Mouse (Mus musculus) forebrain, embryonic 15.5 days (tissue): ENCODE measurements around the gene Bcl3. TPM values are rescaled to one million over a fixed set of nuclear protein-coding genes. Genes with fewer than 3 reads are reported as not detected.

Experiments used
- ATAC-seq: fragments of 200-750 bp; cut with Nextera tagmentation; replicated peaks from 2 replicates; pipeline ENCODE4 v1.8.0; 2017; ENCODE audit warnings: mild to moderate bottlenecking, moderate TSS enrichment, moderate library complexity
- H3K27ac ChIP-seq: fragments of 300-500 bp; sonication (generic); replicated peaks from 2 replicates; pipeline ENCODE4 v1.5.1; 2015; ENCODE audit warnings: mild to moderate bottlenecking, inconsistent platforms
- H3K27me3 ChIP-seq: fragments of 300-500 bp; sonication (generic); 2 replicates; pipeline ENCODE4 v1.6.1; 2015; ENCODE audit warnings: inconsistent platforms
- H3K36me3 ChIP-seq: fragments of 300-500 bp; sonication (generic); 2 replicates; pipeline ENCODE4 v1.6.1; 2015; ENCODE audit warnings: mild to moderate bottlenecking, inconsistent platforms
- H3K4me1 ChIP-seq: fragments of 300-500 bp; sonication (generic); 2 replicates; pipeline ENCODE4 v1.6.1; 2015; ENCODE audit warnings: inconsistent platforms
- H3K4me2 ChIP-seq: fragments of 300-500 bp; sonication (generic); replicated peaks from 2 replicates; pipeline ENCODE4 v1.6.1; 2015; ENCODE audit warnings: mild to moderate bottlenecking, inconsistent platforms
- H3K4me3 ChIP-seq: fragments of 300-500 bp; sonication (generic); 2 replicates; pipeline ENCODE4 v1.5.1; 2015; ENCODE audit warnings: mild to moderate bottlenecking, inconsistent platforms
- H3K9ac ChIP-seq: fragments of 300-500 bp; sonication (generic); replicated peaks from 2 replicates; pipeline ENCODE4 v1.6.1; 2015; ENCODE audit warnings: mild to moderate bottlenecking, inconsistent platforms
- H3K9me3 ChIP-seq: fragments of 300-500 bp; sonication (generic); 2 replicates; pipeline ENCODE4 v1.6.1; 2016; ENCODE audit warnings: inconsistent platforms
- WGBS: fragments of 180-500 bp; shearing (Covaris S2); methylation state at CpG from one replicate; pipeline ENCODE4 v1.1.7; 2015; ENCODE audit warnings: mixed read lengths; 5-methylcytosine and 5-hydroxymethylcytosine counted together
- polyA plus RNA-seq: library from polyadenylated mRNA; unstranded; fragments of >200 nt; fragmentation: Nextera tagmentation; extraction: Ambion mirVana; gene quantifications from 2 replicates; pipeline ENCODE4 v1.2.1, GENCODE M21; 2015

Bcl3 gene
- polyA plus RNA-seq, 1 experiment from 2014 or later = 1.3 TPM

DNA sequence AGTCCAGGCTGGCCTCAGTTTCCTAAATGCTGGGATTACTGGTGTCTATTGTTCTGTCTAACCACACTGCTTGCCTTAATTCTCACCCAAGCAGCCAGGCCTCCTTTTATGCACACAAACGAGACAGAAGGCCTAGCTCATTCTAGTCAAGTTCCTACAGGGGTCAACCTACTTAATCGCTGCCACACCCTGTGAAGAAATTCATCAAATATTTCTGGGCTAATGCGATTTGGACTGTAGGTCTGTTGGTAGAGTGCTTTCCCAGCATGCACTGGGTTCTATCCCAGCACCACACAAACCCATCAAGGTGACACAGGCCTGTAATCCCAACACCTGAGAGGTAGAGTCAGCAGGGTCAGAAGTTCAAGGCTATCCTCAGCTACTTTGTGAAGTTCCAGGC is 7.1 kb upstream of the Bcl3 start:
- no peak overlapping the region for H3K4me3 ChIP-seq
- ATAC-seq = no peak
- no peak overlapping the region for H3K27ac ChIP-seq
- H3K27me3 ChIP-seq = peaks cover 6% of the 10 kb centered on the region; the same call in 1 of the 2 replicates
- no peak overlapping the region for H3K9ac ChIP-seq
- H3K4me1 ChIP-seq = no peaks in the 10 kb centered on the region
- H3K36me3 ChIP-seq = no peaks in the 10 kb centered on the region
- H3K4me2 ChIP-seq = no peak overlapping the region
- H3K9me3 ChIP-seq = no peaks in the 10 kb centered on the region
- 86% methylated on average over 3 of the region's 3 CpGs for WGBS

DNA sequence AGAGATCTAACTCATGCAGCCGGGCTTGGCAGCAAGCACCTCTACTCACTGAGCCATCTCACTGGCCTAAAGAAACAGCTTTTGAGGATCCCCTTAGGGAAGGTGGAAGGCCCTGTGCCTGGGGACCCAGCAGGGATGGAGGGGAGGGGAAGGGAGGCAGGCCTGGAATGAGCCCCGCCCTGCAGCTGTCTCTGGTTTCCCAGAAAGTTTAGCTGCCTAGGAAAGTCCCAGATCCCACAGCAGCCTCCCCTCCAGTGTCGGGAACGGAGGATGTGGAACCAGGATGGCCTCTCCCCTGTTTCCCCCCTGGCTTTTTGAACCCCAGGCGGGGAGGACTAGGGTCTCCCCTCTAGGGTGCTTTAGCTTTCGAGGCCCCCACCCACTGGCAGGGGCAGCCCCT is 4.2 kb upstream of the Bcl3 start:
- no peak for ATAC-seq
- no peak overlapping the region for H3K4me2 ChIP-seq
- H3K27ac ChIP-seq = no peak overlapping the region
- H3K9me3 ChIP-seq = no peaks in the 10 kb centered on the region
- peaks cover 34% of the 10 kb centered on the region for H3K27me3 ChIP-seq
- 60% methylated on average over 6 of the region's 6 CpGs for WGBS
- no peak overlapping the region for H3K9ac ChIP-seq
- no peaks in the 10 kb centered on the region for H3K36me3 ChIP-seq
- no peak overlapping the region for H3K4me3 ChIP-seq
- peaks cover 5% of the 10 kb centered on the region for H3K4me1 ChIP-seq

DNA sequence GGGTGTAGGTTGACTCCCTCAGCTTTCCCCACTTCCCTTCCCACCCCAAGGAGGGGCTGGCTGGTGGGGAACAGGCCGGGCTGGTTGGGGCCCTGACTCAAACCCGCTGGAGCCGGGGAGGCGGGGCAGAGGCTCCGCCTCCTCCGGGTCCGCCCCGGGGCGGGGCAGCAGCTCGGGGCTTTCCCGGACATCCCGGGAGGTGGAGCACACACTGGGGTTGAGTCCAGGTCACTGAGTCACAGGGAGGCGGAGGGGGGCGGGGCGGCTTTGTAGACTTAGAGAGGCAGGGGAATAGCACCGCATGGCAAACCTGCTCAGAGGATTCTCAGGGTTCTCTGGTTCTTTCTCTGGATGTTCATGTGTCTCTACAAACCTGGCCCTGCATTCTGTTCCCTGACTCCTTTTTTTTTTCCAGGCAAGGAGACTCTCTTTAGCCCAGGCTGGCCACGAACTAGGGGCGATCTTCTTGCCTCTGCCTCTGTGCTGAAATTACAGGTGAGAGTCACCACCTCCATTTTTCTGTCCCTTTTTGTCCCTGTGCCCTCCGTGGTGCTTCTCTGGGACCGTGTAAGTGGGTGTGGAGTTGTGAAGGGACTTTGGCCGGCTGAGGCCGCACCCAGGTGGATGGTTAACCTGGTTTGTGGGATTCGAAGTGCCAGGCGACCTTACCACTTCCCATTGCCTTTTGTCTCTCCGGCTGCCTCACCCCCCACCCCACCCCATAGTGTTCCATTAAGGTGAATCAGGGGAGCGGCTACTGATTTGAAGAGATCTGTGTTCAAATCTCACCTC is 1.8 kb upstream of the Bcl3 start:
- WGBS = 26% methylated on average over 26 of the region's 26 CpGs
- no peak overlapping the region for H3K4me3 ChIP-seq
- H3K27ac ChIP-seq = no peak overlapping the region
- ATAC-seq = no peak; the same call in 1 of the 2 replicates
- H3K4me2 ChIP-seq = no peak overlapping the region
- H3K9ac ChIP-seq = no peak overlapping the region
- peaks cover 5% of the 10 kb centered on the region for H3K4me1 ChIP-seq
- H3K27me3 ChIP-seq = peaks cover 43% of the 10 kb centered on the region
- 0 out of 2 replicates have a peak, but pooled peaks cover 3% of the 10 kb centered on the region for H3K9me3 ChIP-seq
- no peaks in the 10 kb centered on the region for H3K36me3 ChIP-seq

DNA sequence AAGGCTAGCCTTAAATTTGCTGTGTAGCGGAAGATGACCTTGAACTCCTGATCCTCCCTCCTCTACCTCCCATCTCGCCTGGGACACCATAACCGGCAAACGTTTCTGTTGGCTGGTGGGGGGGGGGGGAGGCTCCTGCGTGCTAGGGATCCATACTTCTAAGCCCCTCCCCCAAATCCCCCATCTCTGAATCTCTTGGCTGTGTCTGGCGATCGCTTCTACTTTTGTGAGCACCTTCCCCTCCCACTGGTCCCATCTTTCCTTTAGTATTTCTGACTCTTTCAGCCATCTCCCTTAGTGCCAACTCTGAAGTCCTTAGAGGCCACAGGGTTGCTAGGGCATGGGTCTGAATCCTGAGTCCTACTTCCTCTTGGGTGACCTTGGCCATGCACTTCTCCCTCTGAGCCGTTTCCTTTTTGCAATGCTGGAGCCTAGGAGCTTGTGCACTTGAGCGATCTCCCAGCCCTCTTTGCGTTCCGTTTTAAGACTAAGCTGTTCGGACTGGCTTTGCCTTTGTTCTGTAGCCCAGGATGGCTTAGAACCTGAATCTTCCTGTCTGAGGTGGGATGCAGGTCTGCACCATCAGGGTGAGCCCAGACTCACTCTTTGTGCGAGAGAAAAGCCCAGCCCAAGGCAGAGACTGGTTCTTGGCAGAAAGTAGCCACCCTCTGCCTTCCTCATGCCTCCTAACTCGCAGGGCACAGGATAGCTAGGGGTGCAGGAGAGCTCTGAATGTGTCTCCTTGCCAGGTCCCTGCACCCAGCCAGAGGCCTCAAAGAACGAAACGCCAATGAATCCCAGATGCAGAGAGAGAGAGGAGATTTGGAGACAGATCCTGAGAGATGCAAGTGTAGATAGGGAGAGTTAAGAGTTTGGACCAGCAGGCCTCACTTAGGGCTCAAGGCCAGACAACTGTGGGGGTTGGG is 949 bp upstream of the Bcl3 start:
- Histone ChIP-seq H3K36me3 (no peaks in the 10 kb centered on the region), H3K27me3 (peaks cover 43% of the 10 kb centered on the region), H3K27ac (no peak overlapping the region), H3K9ac (no peak overlapping the region), H3K4me1 (peaks cover 5% of the 10 kb centered on the region), H3K4me2 (no peak overlapping the region), H3K9me3 (0 out of 2 replicates have a peak, but pooled peaks cover 3% of the 10 kb centered on the region), H3K4me3 (no peak overlapping the region)
- ATAC-seq = no peak
- 25% methylated on average over 16 of the region's 16 CpGs for WGBS

DNA sequence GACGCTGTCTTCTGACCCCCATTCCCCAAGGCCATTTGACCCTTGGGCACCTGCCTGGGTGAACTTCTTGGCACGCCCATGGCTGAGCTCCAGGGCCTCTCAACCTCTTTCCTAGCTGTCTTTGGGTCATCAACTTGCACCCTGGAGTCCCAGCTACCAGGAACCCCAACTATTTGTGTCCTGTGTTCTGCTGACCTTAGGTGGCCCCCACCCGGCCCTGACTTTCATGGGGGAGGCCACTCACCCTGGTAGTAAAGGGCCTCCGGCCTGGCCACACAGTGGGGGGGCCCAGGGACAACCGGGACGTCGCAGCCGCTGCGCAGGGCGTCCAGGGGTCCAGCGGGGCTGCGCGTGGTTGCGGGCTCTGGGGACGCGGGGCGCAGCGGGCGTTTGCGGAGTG is 377 bp downstream of the Bcl3 start:
- ATAC-seq = no peak
- Histone ChIP-seq H3K9me3 (0 out of 2 replicates have a peak, but pooled peaks cover 3% of the 10 kb centered on the region), H3K27me3 (peaks cover 54% of the 10 kb centered on the region), H3K4me3 (peak overlapping the region; percentile 28), H3K9ac (no peak overlapping the region), H3K27ac (no peak overlapping the region), H3K4me2 (peak overlapping the region; percentile 39), H3K4me1 (peaks cover 11% of the 10 kb centered on the region), H3K36me3 (no peaks in the 10 kb centered on the region)
- 6% methylated on average over 20 of the region's 20 CpGs for WGBS

DNA sequence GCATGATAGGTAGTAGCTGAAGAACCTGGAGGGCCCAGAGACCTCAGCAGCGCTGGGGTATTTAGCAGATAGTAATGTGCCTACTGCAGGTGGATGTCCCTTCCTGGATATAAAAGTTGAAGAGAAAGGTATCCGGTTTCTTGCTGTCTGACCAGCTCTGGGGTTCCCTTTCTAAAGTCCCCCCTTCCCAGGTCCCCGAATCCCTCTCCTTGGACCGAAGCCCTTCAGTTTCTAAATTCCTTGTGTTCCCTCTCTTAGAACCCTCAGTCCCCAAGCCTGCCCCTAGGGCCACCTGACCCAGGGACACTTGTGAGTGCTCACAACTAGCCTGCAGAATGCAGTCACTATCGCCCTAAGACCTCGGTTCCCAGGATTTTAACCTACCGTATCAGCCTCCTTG is 937 bp downstream of the Bcl3 start:
- WGBS = 66% methylated on average over 7 of the region's 7 CpGs
- 0 out of 2 replicates have a peak, but pooled peaks cover 3% of the 10 kb centered on the region for H3K9me3 ChIP-seq
- H3K4me1 ChIP-seq = peaks cover 16% of the 10 kb centered on the region
- no peak for ATAC-seq
- no peak overlapping the region for H3K27ac ChIP-seq
- H3K9ac ChIP-seq = no peak overlapping the region
- no peak overlapping the region for H3K4me3 ChIP-seq
- peaks cover 59% of the 10 kb centered on the region for H3K27me3 ChIP-seq
- no peak overlapping the region for H3K4me2 ChIP-seq
- H3K36me3 ChIP-seq = no peaks in the 10 kb centered on the region

DNA sequence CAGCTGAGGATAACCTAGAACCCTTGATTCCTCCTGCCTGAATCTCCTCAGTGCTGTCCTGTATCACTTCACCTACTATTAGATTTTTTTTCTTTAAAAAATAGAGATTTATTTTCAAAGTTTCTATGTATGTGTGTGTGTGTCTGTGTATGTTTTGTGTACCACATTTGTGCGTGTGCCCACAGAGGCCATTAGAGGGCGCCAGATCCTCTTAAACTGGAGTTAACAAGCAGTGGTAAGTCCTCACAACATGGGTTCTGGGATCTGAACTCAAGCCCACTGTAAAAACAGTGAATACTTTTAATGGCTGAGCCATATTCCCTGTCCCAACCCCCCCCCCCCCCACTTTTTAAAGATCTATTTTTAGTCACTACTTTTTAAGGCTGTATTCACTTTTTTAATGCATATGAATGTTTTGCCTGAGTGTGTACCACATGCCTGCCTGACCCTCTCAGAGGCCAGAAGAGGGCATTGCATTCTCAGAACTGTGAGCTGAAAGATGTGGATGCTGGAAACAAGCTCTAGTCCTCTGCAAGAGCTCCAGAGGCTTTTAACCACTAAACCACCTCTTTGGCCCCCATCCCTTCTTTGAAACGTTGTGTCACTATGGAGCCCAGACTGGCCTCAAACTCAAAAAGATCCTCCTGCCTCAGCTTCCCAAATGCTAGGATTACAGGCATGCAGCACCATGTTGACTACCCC is 2.1 kb downstream of the Bcl3 start:
- H3K4me1 ChIP-seq = peaks cover 21% of the 10 kb centered on the region
- no peak overlapping the region for H3K9ac ChIP-seq
- no peak for ATAC-seq
- peaks cover 61% of the 10 kb centered on the region for H3K27me3 ChIP-seq
- 73% methylated on average over 3 of the region's 3 CpGs for WGBS
- no peak overlapping the region for H3K4me2 ChIP-seq
- H3K4me3 ChIP-seq = no peak overlapping the region
- no peaks in the 10 kb centered on the region for H3K36me3 ChIP-seq
- H3K9me3 ChIP-seq = 0 out of 2 replicates have a peak, but pooled peaks cover 3% of the 10 kb centered on the region
- no peak overlapping the region for H3K27ac ChIP-seq

DNA sequence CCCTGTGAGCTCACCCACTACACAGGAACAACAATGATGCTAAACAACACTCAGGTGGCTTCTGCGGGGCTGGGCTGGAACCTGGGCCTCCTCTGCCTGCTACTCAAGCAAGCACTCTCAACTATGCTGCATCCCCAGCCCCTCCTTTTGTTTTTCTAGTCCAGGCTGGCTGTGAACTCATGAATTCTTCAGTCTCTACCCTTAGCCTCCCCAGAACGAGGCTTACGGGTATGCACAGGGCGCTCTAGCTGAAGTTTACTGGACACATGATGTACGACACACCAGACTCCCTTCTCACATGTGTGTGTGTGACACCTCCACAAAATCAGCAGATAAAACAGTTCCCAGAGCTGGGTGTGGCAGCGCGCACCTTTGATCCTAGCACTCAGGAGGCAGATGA is 3.7 kb downstream of the Bcl3 start:
- WGBS = 86% methylated on average over 7 of the region's 7 CpGs
- H3K4me2 ChIP-seq = no peak overlapping the region
- peaks cover 21% of the 10 kb centered on the region for H3K4me1 ChIP-seq
- no peak overlapping the region for H3K4me3 ChIP-seq
- H3K9ac ChIP-seq = no peak overlapping the region
- H3K27me3 ChIP-seq = peaks cover 49% of the 10 kb centered on the region
- 0 out of 2 replicates have a peak, but pooled peaks cover 3% of the 10 kb centered on the region for H3K9me3 ChIP-seq
- H3K36me3 ChIP-seq = no peaks in the 10 kb centered on the region
- no peak for ATAC-seq
- no peak overlapping the region for H3K27ac ChIP-seq

DNA sequence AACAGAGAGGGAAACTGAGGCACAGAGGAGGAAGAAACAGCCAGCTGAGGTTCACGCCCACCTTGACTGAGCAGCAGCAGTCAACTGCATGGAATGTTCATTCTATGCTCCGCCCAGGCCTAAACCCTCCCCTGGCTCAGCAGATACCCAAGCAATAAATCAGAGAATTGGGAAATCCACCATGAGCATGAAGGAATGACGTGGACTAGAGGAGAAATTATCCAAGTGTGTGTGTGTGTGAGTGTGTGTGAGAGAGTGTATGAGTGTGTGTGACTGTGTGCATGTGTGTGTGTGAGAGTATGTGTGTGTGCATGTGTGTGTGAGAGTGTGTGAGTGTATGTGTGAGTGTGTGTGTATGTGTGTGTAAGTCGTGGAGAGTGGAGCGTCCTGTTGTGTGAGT is 4.1 kb downstream of the Bcl3 start:
- WGBS = 86% methylated on average over 5 of the region's 5 CpGs
- no peak overlapping the region for H3K27ac ChIP-seq
- no peak overlapping the region for H3K9ac ChIP-seq
- H3K9me3 ChIP-seq = 0 out of 2 replicates have a peak, but pooled peaks cover 3% of the 10 kb centered on the region
- no peak overlapping the region for H3K4me3 ChIP-seq
- peaks cover 44% of the 10 kb centered on the region for H3K27me3 ChIP-seq
- H3K36me3 ChIP-seq = no peaks in the 10 kb centered on the region
- peaks cover 21% of the 10 kb centered on the region for H3K4me1 ChIP-seq
- no peak for ATAC-seq
- no peak overlapping the region for H3K4me2 ChIP-seq

DNA sequence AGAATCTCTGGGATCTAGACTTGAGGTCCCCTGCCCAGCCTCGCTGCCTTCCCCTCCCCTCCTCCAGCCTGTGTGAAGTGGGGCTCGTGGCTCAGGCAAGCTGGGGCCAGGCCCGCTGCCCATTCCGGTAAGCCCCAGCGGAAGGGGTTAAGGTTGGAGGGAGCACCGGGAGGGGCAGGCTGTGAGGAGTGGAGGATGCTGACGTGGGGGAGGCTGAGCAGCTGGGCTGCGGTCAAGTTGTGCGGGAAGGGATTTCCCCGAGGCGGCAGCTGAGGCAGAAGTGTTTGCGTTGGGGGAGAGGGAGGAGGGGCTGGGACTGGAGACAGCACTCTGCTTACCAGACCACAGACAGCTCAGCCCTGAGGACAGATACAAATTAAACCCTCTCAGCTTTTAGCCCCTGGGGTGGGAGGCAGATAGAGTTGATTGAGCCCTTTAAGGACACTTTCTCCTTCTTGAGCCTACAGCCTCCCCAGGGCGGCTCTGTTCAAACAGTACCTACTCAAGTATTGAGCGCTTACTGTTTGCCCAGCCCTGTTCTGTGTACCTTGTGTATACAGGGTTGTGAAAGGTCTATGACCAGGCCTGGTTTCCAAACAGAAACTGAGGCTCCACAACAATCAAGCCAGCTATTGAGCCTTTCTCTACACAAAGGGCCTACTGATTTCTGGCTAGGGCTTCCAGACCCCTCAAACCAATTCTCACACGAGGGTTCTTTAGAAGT is 5.0 kb downstream of the Bcl3 start:
- Histone ChIP-seq H3K36me3 (no peaks in the 10 kb centered on the region), H3K4me1 (peaks cover 19% of the 10 kb centered on the region), H3K27me3 (peaks cover 35% of the 10 kb centered on the region), H3K4me3 (0 out of 2 replicates have a peak overlapping the region, but pooled peaks have one; percentile 11), H3K27ac (no peak overlapping the region), H3K4me2 (peak overlapping the region; percentile 27), H3K9me3 (0 out of 2 replicates have a peak, but pooled peaks cover 3% of the 10 kb centered on the region), H3K9ac (no peak overlapping the region)
- peak; percentile 24; the same call in 1 of the 2 replicates for ATAC-seq
- 6% methylated on average over 15 of the region's 15 CpGs for WGBS

DNA sequence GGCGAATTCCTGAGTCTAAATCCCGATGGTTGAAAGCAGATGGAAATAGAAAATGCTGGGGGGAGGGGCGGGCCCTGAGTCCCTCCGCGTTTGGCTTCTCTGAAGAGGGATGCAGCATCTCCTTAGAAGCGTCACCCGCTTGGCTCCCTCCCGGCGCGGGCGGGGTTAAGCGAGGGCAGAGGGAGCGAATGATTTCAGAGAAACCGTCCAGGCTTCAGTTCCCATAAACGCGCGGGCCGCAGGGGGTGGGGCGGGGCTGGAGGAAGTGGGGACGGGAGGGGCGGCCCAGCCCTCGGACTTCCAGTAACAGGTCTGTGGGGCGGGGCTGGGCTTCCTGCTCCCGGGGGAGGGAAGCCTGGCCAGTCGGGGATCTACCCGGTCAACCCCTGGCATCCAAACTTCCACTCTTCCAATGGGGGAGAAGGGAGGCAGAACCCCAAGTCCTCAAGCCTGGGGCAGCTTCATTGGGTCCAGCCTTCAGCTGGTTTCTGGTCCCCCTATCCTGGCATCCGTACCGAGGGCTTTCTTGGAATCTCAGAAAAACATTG is 6.3 kb downstream of the Bcl3 start:
- peak overlapping the region; percentile 57 for H3K9ac ChIP-seq
- 0 out of 2 replicates have a peak overlapping the region, but pooled peaks have one; percentile 1 for H3K27ac ChIP-seq
- peak; percentile 44; the same call in 1 of the 2 replicates for ATAC-seq
- H3K36me3 ChIP-seq = no peaks in the 10 kb centered on the region
- 1% methylated on average over 28 of the region's 28 CpGs for WGBS
- H3K4me3 ChIP-seq = peak overlapping the region; percentile 45
- H3K4me2 ChIP-seq = peak overlapping the region; percentile 70
- H3K9me3 ChIP-seq = 0 out of 2 replicates have a peak, but pooled peaks cover 3% of the 10 kb centered on the region
- peaks cover 17% of the 10 kb centered on the region for H3K4me1 ChIP-seq
- H3K27me3 ChIP-seq = peaks cover 32% of the 10 kb centered on the region
